Mouse (Mus musculus) heart, postnatal 0 days (tissue): ENCODE results near the gene Kmt2c. TPM values are rescaled to one million over a fixed set of nuclear protein-coding genes. Genes with fewer than 3 reads are reported as not detected.
"Not testable (repeated sequence)": the region's sequence is repeated elsewhere in the genome, so short reads cannot be mapped to it uniquely, and the experiment has no call there.

ENCODE experiments used
- ATAC-seq: fragments of 200-750 bp; cut with Nextera tagmentation; 2 replicates; pipeline ENCODE4 v1.8.0; 2017; ENCODE audit warnings: low read depth, moderate number of reproducible peaks, moderate library complexity; ENCODE audit not compliant: insufficient read depth
- DNase-seq: peaks from one replicate; pipeline ENCODE4 v3.0.0-alpha.2; 2016; ENCODE audit warnings: low spot score
- H3K27ac ChIP-seq: fragments of 300-500 bp; sonication (generic); 2 replicates; pipeline ENCODE4 v1.5.1; 2014; ENCODE audit warnings: low read depth, mild to moderate bottlenecking
- H3K27me3 ChIP-seq: fragments of 300-500 bp; sonication (generic); 2 replicates; pipeline ENCODE4 v1.6.1; 2014; ENCODE audit warnings: low read length, mixed read lengths; ENCODE audit not compliant: control insufficient read depth, insufficient read depth
- H3K36me3 ChIP-seq: fragments of 300-500 bp; sonication (generic); replicated peaks from 2 replicates; pipeline ENCODE4 v1.6.1; 2014; ENCODE audit warnings: low read length, mixed read lengths; ENCODE audit not compliant: control insufficient read depth, insufficient read depth
- H3K4me1 ChIP-seq: fragments of 300-500 bp; sonication (generic); 2 replicates; pipeline ENCODE4 v1.6.1; 2014; ENCODE audit warnings: antibody characterized with exemption; ENCODE audit not compliant: control insufficient read depth, insufficient read depth
- H3K4me2 ChIP-seq: fragments of 300-500 bp; sonication (generic); 2 replicates; pipeline ENCODE4 v1.6.1; 2014; ENCODE audit warnings: low read depth, mild to moderate bottlenecking, low read length, moderate library complexity
- H3K4me3 ChIP-seq: fragments of 300-500 bp; sonication (generic); 2 replicates; pipeline ENCODE4 v1.5.1; 2014; ENCODE audit warnings: low read depth, low read length
- H3K9ac ChIP-seq: fragments of 300-500 bp; sonication (generic); replicated peaks from 2 replicates; pipeline ENCODE4 v1.6.1; 2014; ENCODE audit warnings: low read depth, low read length, mixed read lengths
- H3K9me3 ChIP-seq: fragments of 300-500 bp; sonication (generic); replicated peaks from 2 replicates; pipeline ENCODE4 v1.6.1; 2016; ENCODE audit warnings: low read length; ENCODE audit not compliant: control insufficient read depth
- CTCF ChIP-seq: IDR thresholded peaks from 2 replicates; pipeline ENCODE4 v1.5.1; 2016; ENCODE audit warnings: antibody characterized with exemption, control low read depth, low read depth
- EP300 ChIP-seq: IDR thresholded peaks from 2 replicates; pipeline ENCODE4 v1.6.1; 2016; ENCODE audit warnings: antibody characterized with exemption, low read depth
- WGBS: fragments of 180-500 bp; shearing (Covaris S2); extraction: QIAGEN DNeasy Blood & Tissue Kit; methylation state at CpG from one replicate; pipeline ENCODE4 v1.1.7; 2014; 5-methylcytosine and 5-hydroxymethylcytosine counted together
- polyA plus RNA-seq: library from polyadenylated mRNA; unstranded; fragments of >200 nt; fragmentation: Nextera tagmentation; extraction: Ambion mirVana; gene quantifications from 2 replicates; pipeline ENCODE4 v1.2.1, GENCODE M21; 2015
- total RNA-seq: library from RNA; depleted of rRNA; stranded (reverse); fragments of >200 nt; gene quantifications from 2 replicates; pipeline ENCODE4 v1.2.3, GENCODE M21; 2014; ENCODE audit warnings: low replicate concordance; rRNA removed

The Kmt2c gene
- total and polyA plus RNA-seq, 2 experiments from 2014 or later = 5.4 to 22.4 TPM

- Histone ChIP-seq H3K4me3 (no peak overlapping the region), H3K4me2 (no peak overlapping the region), H3K9me3 (no peaks in the 10 kb centered on the region), H3K27ac (no peak overlapping the region), H3K9ac (no peak overlapping the region), H3K4me1 (no peaks in the 10 kb centered on the region), H3K27me3 (no peaks in the 10 kb centered on the region), H3K36me3 (peaks cover 22% of the 10 kb centered on the region)
- WGBS = 81% methylated on average over 1 of the region's 1 CpGs
- TF ChIP-seq EP300 (no peak), CTCF (no peak)
- no peak for DNase-seq
- no peak for ATAC-seq
Measured at GRCm38 (mm10) chr5:25246473-25246865, 252.1 kb downstream of the Kmt2c start.

GRCm38 (mm10) chr5:25245806-25246472 is 252.6 kb downstream of the Kmt2c start:
- Histone ChIP-seq H3K4me2 (no peak overlapping the region), H3K27ac (no peak overlapping the region), H3K36me3 (peaks cover 16% of the 10 kb centered on the region), H3K4me3 (no peak overlapping the region), H3K4me1 (no peaks in the 10 kb centered on the region), H3K9me3 (no peaks in the 10 kb centered on the region), H3K27me3 (no peaks in the 10 kb centered on the region), H3K9ac (no peak overlapping the region)
- DNase-seq (no peak), ATAC-seq (no peak)
- WGBS = 84% methylated on average over 10 of the region's 10 CpGs
- TF ChIP-seq EP300 (no peak), CTCF (no peak)

- Histone ChIP-seq H3K36me3 (peaks cover 13% of the 10 kb centered on the region; the same call in 1 of the 2 replicates), H3K9me3 (no peaks in the 10 kb centered on the region), H3K4me3 (no peak overlapping the region), H3K4me2 (no peak overlapping the region), H3K9ac (no peak overlapping the region), H3K4me1 (no peaks in the 10 kb centered on the region), H3K27me3 (no peaks in the 10 kb centered on the region), H3K27ac (no peak overlapping the region)
- ATAC-seq = no peak
- 93% methylated on average over 6 of the region's 6 CpGs for WGBS
- TF ChIP-seq CTCF (no peak), EP300 (no peak)
- no peak for DNase-seq
Measured at GRCm38 (mm10) chr5:25243101-25243500, 255.5 kb downstream of the Kmt2c start.

GRCm38 (mm10) chr5:25224377-25224776 is 274.2 kb downstream of the Kmt2c start:
- not testable (repeated sequence) for H3K36me3 ChIP-seq

GRCm38 (mm10) chr5:25222752-25223702 is 275.6 kb downstream of the Kmt2c start, which contains the start of gene E130116L18Rik:
E130116L18Rik (minus strand) TSS chr5:25223153.
- Histone ChIP-seq H3K27ac (peak within 1 kb of the TSS; percentile 91), H3K4me1 (peaks cover 6% of the 10 kb centered on the region), H3K27me3 (no peaks in the 10 kb centered on the region), H3K36me3 (no peaks in the 10 kb centered on the region), H3K4me3 (peak within 1 kb of the TSS; percentile 86), H3K4me2 (peak within 1 kb of the TSS; percentile 83), H3K9me3 (no peaks in the 10 kb centered on the region), H3K9ac (peak within 1 kb of the TSS; percentile 80)
- DNase-seq = peak; percentile 75
- WGBS = 2% methylated on average over 72 of the region's 72 CpGs
- TF ChIP-seq CTCF (no peak), EP300 (no peak)
- peak; percentile 98 for ATAC-seq

More at GRCm38 (mm10) chr5:25224377-25224776, 274.2 kb downstream of the Kmt2c start:
- H3K4me1 ChIP-seq, H3K9me3 ChIP-seq, H3K9ac ChIP-seq, H3K27me3 ChIP-seq, H3K4me3 ChIP-seq, H3K4me2 ChIP-seq, DNase-seq, H3K27ac ChIP-seq, ATAC-seq: not testable (repeated sequence)
- WGBS = 96% methylated on average over 1 of the region's 1 CpGs

Other genes starting within 250 kb of the Kmt2c start
- 0.08 TPM in 1 of 2 replicates, not detected in the other for gene Cct8l1, start 17.3 kb upstream of the Kmt2c start, total RNA-seq
- not detected in 2 replicates for gene Cct8l1, start 17.3 kb upstream of the Kmt2c start, polyA plus RNA-seq
- 7.3 and 29.1 TPM in 2 replicates for gene Xrcc2, start 207.0 kb upstream of the Kmt2c start, total RNA-seq
- gene Xrcc2, start 207.0 kb upstream of the Kmt2c start, polyA plus RNA-seq = 3.0 and 3.3 TPM in 2 replicates